Mouse (Mus musculus): ENCODE results near the gene Sfrp5. TPM values are rescaled to one million over a fixed set of nuclear protein-coding genes. Genes with fewer than 3 reads are reported as not detected.

Gene Sfrp5
- polyA plus RNA-seq, 1 experiment from 2014 or later, result 0.21 TPM

Other genes starting within 250 kb of the Sfrp5 start
- 10.4 and 13.5 TPM in 2 replicates for gene Mms19, start 221.1 kb downstream of the Sfrp5 start, polyA plus RNA-seq (2015; fragmentation: Nextera tagmentation; extraction: Ambion mirVana)
- 3.3 and 3.9 TPM in 2 replicates for gene Ubtd1, start 220.5 kb downstream of the Sfrp5 start, polyA plus RNA-seq (2015; fragmentation: Nextera tagmentation; extraction: Ambion mirVana)
- gene Ankrd2, start 166.3 kb downstream of the Sfrp5 start, polyA plus RNA-seq (2015; fragmentation: Nextera tagmentation; extraction: Ambion mirVana), result 0.15 and 0.16 TPM in 2 replicates
- gene Hoga1, start 156.6 kb downstream of the Sfrp5 start, polyA plus RNA-seq (2015; fragmentation: Nextera tagmentation; extraction: Ambion mirVana), result 21.6 and 21.9 TPM in 2 replicates
- 0.15 TPM in 1 of 2 replicates, not detected in the other for gene 4933411K16Rik, start 150.0 kb downstream of the Sfrp5 start, polyA plus RNA-seq (2015; fragmentation: Nextera tagmentation; extraction: Ambion mirVana)
- 2.6 and 2.8 TPM in 2 replicates for gene Morn4, start 115.9 kb downstream of the Sfrp5 start, polyA plus RNA-seq (2015; fragmentation: Nextera tagmentation; extraction: Ambion mirVana)
- 9.7 and 9.9 TPM in 2 replicates for gene Pi4k2a, start 111.8 kb downstream of the Sfrp5 start, polyA plus RNA-seq (2015; fragmentation: Nextera tagmentation; extraction: Ambion mirVana)
- gene Avpi1, start 73.2 kb downstream of the Sfrp5 start, polyA plus RNA-seq (2015; fragmentation: Nextera tagmentation; extraction: Ambion mirVana), result 15.6 and 15.8 TPM in 2 replicates
- 1.6 TPM in 2 replicates for gene Marveld1, start 54.9 kb downstream of the Sfrp5 start, polyA plus RNA-seq (2015; fragmentation: Nextera tagmentation; extraction: Ambion mirVana)
- 8.2 and 8.4 TPM in 2 replicates for gene Zfyve27, start 38.3 kb downstream of the Sfrp5 start, polyA plus RNA-seq (2015; fragmentation: Nextera tagmentation; extraction: Ambion mirVana)
- 0.06 TPM in 1 of 2 replicates, not detected in the other for gene Golga7b, start 45.3 kb upstream of the Sfrp5 start, polyA plus RNA-seq (2015; fragmentation: Nextera tagmentation; extraction: Ambion mirVana)
- gene Crtac1, start 229.5 kb upstream of the Sfrp5 start, polyA plus RNA-seq (2015; fragmentation: Nextera tagmentation; extraction: Ambion mirVana), result 0.07 and 0.12 TPM in 2 replicates